Mouse (Mus musculus): Measurements from ENCODE around the gene 4933416C03Rik. TPM values are rescaled to one million over a fixed set of nuclear protein-coding genes. Genes with fewer than 3 reads are reported as not detected.

4933416C03Rik gene
- not detected in 2 replicates for polyA plus RNA-seq (2015; fragmentation: Nextera tagmentation; extraction: Ambion mirVana)

- Histone ChIP-seq H3K27me3 (ENCODE audit: control insufficient read depth, insufficient read depth, low read depth, low read length) (no peaks in the 10 kb centered on the region), H3K4me3 (ENCODE audit: low read length) (no peak within 1 kb of the TSS), H3K36me3 (ENCODE audit: control insufficient read depth, insufficient read depth, low read length) (no peaks in the 10 kb centered on the region), H3K9ac (ENCODE audit: low read length) (no peak within 1 kb of the TSS), H3K27ac (ENCODE audit: low read length) (no peak within 1 kb of the TSS), H3K4me2 (ENCODE audit: low read depth, low read length) (no peak within 1 kb of the TSS), H3K9me3 (ENCODE audit: control insufficient read depth, low read length) (no peaks in the 10 kb centered on the region), H3K4me1 (replicated peaks; ENCODE audit: control insufficient read depth, insufficient read depth, low read length) (no peaks in the 10 kb centered on the region)
- 93% methylated on average over 39 of the region's 39 CpGs for WGBS
- ATAC-seq (ENCODE audit: low read depth): no peak
These were observed at the start of gene 4933416C03Rik for GRCm38 (mm10) chr10:116113867-116114474. TSS of gene 4933416C03Rik (minus strand) at chr10:116113917.

- H3K9me3 ChIP-seq (ENCODE audit: control insufficient read depth, low read length): no peaks in the 10 kb centered on the region
- H3K4me3 ChIP-seq (ENCODE audit: low read length): no peak overlapping the region
- H3K36me3 ChIP-seq (ENCODE audit: control insufficient read depth, insufficient read depth, low read length): no peaks in the 10 kb centered on the region
- H3K4me2 ChIP-seq (ENCODE audit: low read depth, low read length): no peak overlapping the region
- H3K27ac ChIP-seq (ENCODE audit: low read length): no peak overlapping the region
- 65% methylated on average over 12 of the region's 12 CpGs for WGBS
- no peaks in the 10 kb centered on the region for H3K27me3 ChIP-seq (ENCODE audit: control insufficient read depth, insufficient read depth, low read depth, low read length)
- no peaks in the 10 kb centered on the region for H3K4me1 ChIP-seq (replicated peaks; ENCODE audit: control insufficient read depth, insufficient read depth, low read length)
- H3K9ac ChIP-seq (ENCODE audit: low read length): no peak overlapping the region
- no peak for ATAC-seq (ENCODE audit: low read depth)
These were observed 48.6 kb upstream of the 4933416C03Rik start for GRCm38 (mm10) chr10:116162338-116162737.

GRCm38 (mm10) chr10:116156699-116157098 lies 43.0 kb upstream of the 4933416C03Rik start:
- 69% methylated on average over 1 of the region's 1 CpGs for WGBS
- H3K4me3 ChIP-seq (ENCODE audit: low read length): no peak overlapping the region
- H3K4me2 ChIP-seq (ENCODE audit: low read depth, low read length): no peak overlapping the region
- H3K27me3 ChIP-seq (ENCODE audit: control insufficient read depth, insufficient read depth, low read depth, low read length): no peaks in the 10 kb centered on the region
- peaks cover 2% of the 10 kb centered on the region; the same call in 1 of the 2 replicates for H3K9me3 ChIP-seq (ENCODE audit: control insufficient read depth, low read length)
- H3K27ac ChIP-seq (ENCODE audit: low read length): no peak overlapping the region
- ATAC-seq (ENCODE audit: low read depth): no peak
- no peaks in the 10 kb centered on the region for H3K4me1 ChIP-seq (replicated peaks; ENCODE audit: control insufficient read depth, insufficient read depth, low read length)
- H3K9ac ChIP-seq (ENCODE audit: low read length): no peak overlapping the region
- H3K36me3 ChIP-seq (ENCODE audit: control insufficient read depth, insufficient read depth, low read length): no peaks in the 10 kb centered on the region

- 80% methylated on average over 5 of the region's 5 CpGs for WGBS
- Histone ChIP-seq H3K9me3 (ENCODE audit: control insufficient read depth, low read length) (peaks cover 2% of the 10 kb centered on the region; the same call in 1 of the 2 replicates), H3K4me3 (ENCODE audit: low read length) (no peak overlapping the region), H3K36me3 (ENCODE audit: control insufficient read depth, insufficient read depth, low read length) (no peaks in the 10 kb centered on the region), H3K4me2 (ENCODE audit: low read depth, low read length) (no peak overlapping the region), H3K4me1 (replicated peaks; ENCODE audit: control insufficient read depth, insufficient read depth, low read length) (no peaks in the 10 kb centered on the region), H3K27ac (ENCODE audit: low read length) (no peak overlapping the region), H3K27me3 (ENCODE audit: control insufficient read depth, insufficient read depth, low read depth, low read length) (no peaks in the 10 kb centered on the region), H3K9ac (ENCODE audit: low read length) (no peak overlapping the region)
- ATAC-seq (ENCODE audit: low read depth): no peak
These were observed 41.0 kb upstream of the 4933416C03Rik start for GRCm38 (mm10) chr10:116154707-116155106.

GRCm38 (mm10) chr10:116146091-116146490 lies 32.4 kb upstream of the 4933416C03Rik start:
- WGBS: 71% methylated on average over 9 of the region's 9 CpGs
- no peak overlapping the region for H3K4me3 ChIP-seq (ENCODE audit: low read length)
- no peak overlapping the region for H3K27ac ChIP-seq (ENCODE audit: low read length)
- H3K4me1 ChIP-seq (replicated peaks; ENCODE audit: control insufficient read depth, insufficient read depth, low read length): no peaks in the 10 kb centered on the region
- no peak overlapping the region for H3K9ac ChIP-seq (ENCODE audit: low read length)
- no peaks in the 10 kb centered on the region for H3K27me3 ChIP-seq (ENCODE audit: control insufficient read depth, insufficient read depth, low read depth, low read length)
- ATAC-seq (ENCODE audit: low read depth): no peak
- no peaks in the 10 kb centered on the region for H3K36me3 ChIP-seq (ENCODE audit: control insufficient read depth, insufficient read depth, low read length)
- no peaks in the 10 kb centered on the region for H3K9me3 ChIP-seq (ENCODE audit: control insufficient read depth, low read length)
- no peak overlapping the region for H3K4me2 ChIP-seq (ENCODE audit: low read depth, low read length)

GRCm38 (mm10) chr10:116143684-116144083 lies 30.0 kb upstream of the 4933416C03Rik start:
- WGBS: 82% methylated on average over 10 of the region's 10 CpGs
- Histone ChIP-seq H3K9me3 (ENCODE audit: control insufficient read depth, low read length) (no peaks in the 10 kb centered on the region), H3K4me2 (ENCODE audit: low read depth, low read length) (no peak overlapping the region), H3K36me3 (ENCODE audit: control insufficient read depth, insufficient read depth, low read length) (no peaks in the 10 kb centered on the region), H3K4me1 (replicated peaks; ENCODE audit: control insufficient read depth, insufficient read depth, low read length) (no peaks in the 10 kb centered on the region), H3K4me3 (ENCODE audit: low read length) (no peak overlapping the region), H3K9ac (ENCODE audit: low read length) (no peak overlapping the region), H3K27ac (ENCODE audit: low read length) (no peak overlapping the region), H3K27me3 (ENCODE audit: control insufficient read depth, insufficient read depth, low read depth, low read length) (no peaks in the 10 kb centered on the region)
- ATAC-seq (ENCODE audit: low read depth): no peak

GRCm38 (mm10) chr10:116140226-116140625 lies 26.5 kb upstream of the 4933416C03Rik start:
- Histone ChIP-seq H3K9me3 (ENCODE audit: control insufficient read depth, low read length) (no peaks in the 10 kb centered on the region), H3K4me2 (ENCODE audit: low read depth, low read length) (no peak overlapping the region), H3K4me1 (replicated peaks; ENCODE audit: control insufficient read depth, insufficient read depth, low read length) (no peaks in the 10 kb centered on the region), H3K9ac (ENCODE audit: low read length) (no peak overlapping the region), H3K4me3 (ENCODE audit: low read length) (no peak overlapping the region), H3K27ac (ENCODE audit: low read length) (no peak overlapping the region), H3K27me3 (ENCODE audit: control insufficient read depth, insufficient read depth, low read depth, low read length) (no peaks in the 10 kb centered on the region), H3K36me3 (ENCODE audit: control insufficient read depth, insufficient read depth, low read length) (no peaks in the 10 kb centered on the region)
- WGBS: 83% methylated on average over 8 of the region's 8 CpGs
- no peak for ATAC-seq (ENCODE audit: low read depth)

GRCm38 (mm10) chr10:116135187-116135586 lies 21.5 kb upstream of the 4933416C03Rik start:
- Histone ChIP-seq H3K9ac (ENCODE audit: low read length) (no peak overlapping the region), H3K36me3 (ENCODE audit: control insufficient read depth, insufficient read depth, low read length) (no peaks in the 10 kb centered on the region), H3K4me3 (ENCODE audit: low read length) (no peak overlapping the region), H3K27me3 (ENCODE audit: control insufficient read depth, insufficient read depth, low read depth, low read length) (no peaks in the 10 kb centered on the region), H3K4me2 (ENCODE audit: low read depth, low read length) (no peak overlapping the region), H3K9me3 (ENCODE audit: control insufficient read depth, low read length) (no peaks in the 10 kb centered on the region), H3K4me1 (replicated peaks; ENCODE audit: control insufficient read depth, insufficient read depth, low read length) (no peaks in the 10 kb centered on the region), H3K27ac (ENCODE audit: low read length) (no peak overlapping the region)
- 77% methylated on average over 2 of the region's 2 CpGs for WGBS
- ATAC-seq (ENCODE audit: low read depth): no peak

GRCm38 (mm10) chr10:116132233-116132632 lies 18.5 kb upstream of the 4933416C03Rik start:
- no peaks in the 10 kb centered on the region for H3K36me3 ChIP-seq (ENCODE audit: control insufficient read depth, insufficient read depth, low read length)
- H3K4me1 ChIP-seq (replicated peaks; ENCODE audit: control insufficient read depth, insufficient read depth, low read length): no peaks in the 10 kb centered on the region
- no peaks in the 10 kb centered on the region for H3K9me3 ChIP-seq (ENCODE audit: control insufficient read depth, low read length)
- no peak overlapping the region for H3K4me3 ChIP-seq (ENCODE audit: low read length)
- no peak overlapping the region for H3K4me2 ChIP-seq (ENCODE audit: low read depth, low read length)
- 68% methylated on average over 4 of the region's 4 CpGs for WGBS
- H3K27ac ChIP-seq (ENCODE audit: low read length): no peak overlapping the region
- no peaks in the 10 kb centered on the region for H3K27me3 ChIP-seq (ENCODE audit: control insufficient read depth, insufficient read depth, low read depth, low read length)
- no peak for ATAC-seq (ENCODE audit: low read depth)
- no peak overlapping the region for H3K9ac ChIP-seq (ENCODE audit: low read length)

All from lung, embryonic 16.5 days (tissue).